Mouse (Mus musculus): ENCODE data around the gene Tmem107.

DNA sequence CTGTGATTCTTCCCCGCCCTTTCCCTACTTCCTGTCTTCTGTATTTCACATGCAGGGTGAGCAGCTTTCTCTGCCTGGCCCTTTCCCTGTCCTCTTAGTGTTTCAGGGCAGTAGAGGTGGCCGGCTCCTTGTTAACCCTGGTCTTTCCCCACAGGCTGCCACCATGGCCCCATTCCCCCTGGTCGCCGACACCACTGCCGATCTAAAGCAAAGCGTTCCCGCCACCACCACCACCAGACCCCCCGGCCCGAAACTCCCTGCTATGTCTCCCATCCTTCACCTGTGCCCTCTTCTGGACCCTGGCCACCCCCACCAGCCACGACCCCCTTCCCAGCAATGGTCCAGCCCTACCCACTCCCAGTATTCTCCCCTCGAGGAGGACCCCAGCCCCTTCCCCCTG lies 35.7 kb downstream of the Tmem107 start:
- TF ChIP-seq CTCF (IDR thresholded peaks at IDR 0.05; ENCODE audit: borderline replicate concordance, insufficient read depth, low read depth, low read length) (no peak), POLR2A (IDR thresholded peaks at IDR 0.05; ENCODE audit: borderline replicate concordance, insufficient read depth, low read length) (no peak)

All from cerebellum, adult 2 months (tissue).